Mouse (Mus musculus) left cerebral cortex, postnatal 4 days (tissue): ENCODE measurements around the gene Rraga. TPM values are rescaled to one million over a fixed set of nuclear protein-coding genes. Genes with fewer than 3 reads are reported as not detected.
A peak's percentile ranks its signal among the peaks of the same experiment; 100 is the strongest.
"Not testable (repeated sequence)": the region's sequence is repeated elsewhere in the genome, so short reads cannot be mapped to it uniquely, and the experiment has no call there.

Experiments
- DNase-seq: peaks from one replicate; pipeline ENCODE4 v3.0.0-alpha.2; 2022
- intact Hi-C: fragments of 180-260 bp; cut with DNase I; formaldehyde crosslinking; loops from one replicate; pipeline ENCODE4 v1.15.1; 2025
- total RNA-seq, 2 experiments: library from RNA; stranded (reverse); gene quantifications; 2 replicates each; pipeline ENCODE4 v1.2.3; 2021

Gene Rraga
- total RNA-seq, 2 experiments from 2014 or later = 131 to 139 TPM

DNA sequence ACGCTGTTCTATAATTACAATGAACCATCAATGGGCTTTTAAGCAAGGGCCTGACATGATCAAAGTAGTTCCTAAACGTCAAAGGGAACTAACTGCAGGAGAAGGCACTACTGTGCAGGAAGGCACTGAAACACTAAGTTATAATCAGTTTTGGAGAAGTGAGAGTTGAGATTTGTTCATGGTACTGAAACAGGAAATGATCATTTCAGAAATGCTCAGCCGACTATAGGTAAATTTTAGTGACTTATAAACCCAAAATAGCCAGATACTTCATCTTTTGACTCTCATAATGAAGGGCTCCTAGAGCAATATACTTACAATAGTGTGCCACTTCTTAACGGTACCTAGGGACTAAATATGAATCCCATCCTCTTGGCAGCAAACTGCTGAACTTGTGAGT is 4.6 kb downstream of the Rraga start:
- no peak for DNase-seq
- intact Hi-C loops = no loop called here

DNA sequence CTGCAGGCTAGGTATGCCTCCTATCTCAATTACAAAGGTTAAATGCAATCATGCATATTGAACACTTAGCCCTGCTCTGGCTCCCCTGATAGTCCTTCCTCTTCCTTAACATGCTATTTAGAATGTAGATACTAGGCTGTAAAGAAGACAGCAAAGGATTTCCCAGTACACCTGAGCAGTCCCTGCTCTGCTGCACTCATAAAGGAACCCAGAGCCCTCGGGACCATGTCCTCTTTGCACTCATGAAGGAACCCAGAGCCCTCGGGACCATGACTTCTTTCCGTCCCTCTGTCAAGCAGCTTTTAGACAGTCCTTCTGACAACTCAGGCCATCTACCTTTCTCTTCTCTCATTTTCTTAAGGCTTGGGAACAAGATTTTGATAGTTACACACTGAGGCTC is 5.1 kb downstream of the Rraga start:
- intact Hi-C loops = no loop called here

GRCm38 (mm10) chr4:86588236-86588635 is 12.8 kb downstream of the Rraga start:
- DNase-seq = no peak
- intact Hi-C loops = no loop called here

More for the DNA sequence above, 5.1 kb downstream of the Rraga start:
- no peak for DNase-seq

GRCm38 (mm10) chr4:86591304-86591703 is 15.8 kb downstream of the Rraga start:
- intact Hi-C loops = no loop called here
- DNase-seq = no peak

- peak; percentile 92 for DNase-seq
- intact Hi-C loops = no loop called here
Observed at GRCm38 (mm10) chr4:86611524-86612288, 36.2 kb downstream of the Rraga start, which contains the start of gene Haus6. Gene Haus6 (minus strand): TSS chr4:86612055.

GRCm38 (mm10) chr4:86612289-86612620 is 36.8 kb downstream of the Rraga start:
- intact Hi-C loops = no loop called here
- DNase-seq = no peak

GRCm38 (mm10) chr4:86620506-86620905 is 45.0 kb downstream of the Rraga start:
- DNase-seq = no peak
- intact Hi-C loops = no loop called here

GRCm38 (mm10) chr4:86622116-86622515 is 46.6 kb downstream of the Rraga start:
- intact Hi-C loops = no loop called here
- no peak for DNase-seq

GRCm38 (mm10) chr4:86622532-86622931 is 47.1 kb downstream of the Rraga start:
- DNase-seq, intact Hi-C loops: not testable (repeated sequence)

DNA sequence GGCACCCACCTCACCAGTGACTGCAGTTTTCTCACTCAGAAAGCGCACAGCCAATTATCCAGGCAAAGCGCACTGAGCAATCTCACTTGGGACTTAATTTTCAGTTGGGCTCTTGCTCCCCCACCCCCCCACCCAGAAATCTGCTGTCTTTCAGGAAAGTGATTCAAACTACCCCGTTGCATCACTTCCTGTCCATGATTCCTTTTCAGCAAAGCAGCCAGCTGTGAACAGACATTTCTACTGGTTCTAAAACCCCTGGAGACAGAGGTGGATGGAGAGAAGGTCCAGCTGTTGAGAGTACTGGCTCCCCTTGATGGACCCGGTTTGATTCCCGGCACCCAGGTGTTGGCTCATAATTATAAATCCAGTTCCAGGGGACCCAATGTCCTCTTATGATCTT is 50.0 kb downstream of the Rraga start:
- DNase-seq = no peak
- intact Hi-C loops = no loop called here

- intact Hi-C loops = not testable (repeated sequence)
Observed at GRCm38 (mm10) chr4:86626496-86626895, 51.0 kb downstream of the Rraga start.

More at GRCm38 (mm10) chr4:86626496-86626895, 51.0 kb downstream of the Rraga start:
- not testable (repeated sequence) for DNase-seq

Other genes starting within 250 kb of the Rraga start
- not detected for gene Saxo1, start 17.3 kb upstream of the Rraga start, total RNA-seq
- gene Haus6, start 36.4 kb downstream of the Rraga start, total RNA-seq = 10 to 100 TPM; 11.4 to 11.9 TPM
- 10 to 100 TPM; 32.0 to 46.7 TPM for gene Plin2, start 94.4 kb downstream of the Rraga start, total RNA-seq
- gene Dennd4c, start 172.9 kb downstream of the Rraga start, total RNA-seq = 10 to 100 TPM; 10.1 to 11.9 TPM